In genomic region chr16:63673236-63673840, GRCm38 (mm10) we compare ENCODE assay signal across 15 mouse cellular contexts.
A peak's percentile ranks its signal among the peaks of the same experiment; 100 is the strongest.
DNase-seq lines count a peak whose midpoint lies in the region; ATAC-seq and TF ChIP-seq lines count a peak whose summit lies in the region.
"Had no signal": no experiment of that assay in that cellular context is flagged by ENCODE, and none has a peak within 500 bp of the region (broad histone marks: within the 10 kb centered on the region; RNA-seq: fewer than 3 reads in every experiment).

No protein-coding gene starts in this region.

- TF ChIP-seq CTCF in hindbrain, postnatal 0 days (IDR thresholded peaks at IDR 0.05; ENCODE audit: low read depth): no peak

- peak; percentile 38; the same call in 1 of the 2 replicates for ATAC-seq in hindbrain, postnatal 0 days
- no peak for ATAC-seq in hindbrain, embryonic 14.5 days (ENCODE audit: low FRiP score)
- no peak for ATAC-seq in liver, embryonic 11.5 days (replicated peaks; ENCODE audit: low FRiP score)
- ATAC-seq: liver, postnatal 0 days; midbrain, embryonic 16.5 days had no signal

- WGBS in hindbrain, postnatal 0 days: 72% methylated on average over 9 of the region's 9 CpGs
- 89% methylated on average over 9 of the region's 9 CpGs for WGBS in hindbrain, embryonic 14.5 days
- WGBS in liver, embryonic 11.5 days: 90% methylated on average over 9 of the region's 9 CpGs

- H3K4me3 ChIP-seq in hindbrain, postnatal 0 days (ENCODE audit: low read length): no peak overlapping the region
- H3K4me3 ChIP-seq in hindbrain, embryonic 14.5 days (replicated peaks; ENCODE audit: low read length): no peak overlapping the region
- H3K4me3 ChIP-seq in liver, embryonic 11.5 days (ENCODE audit: low read depth, low read length): no peak overlapping the region
- H3K4me3 ChIP-seq: kidney, embryonic 15.5 days; limb, embryonic 12.5 days; neural tube, embryonic 15.5 days had no signal

- H3K9me3 ChIP-seq in hindbrain, postnatal 0 days (ENCODE audit: low read length): no peaks in the 10 kb centered on the region
- H3K9me3 ChIP-seq in hindbrain, embryonic 14.5 days (ENCODE audit: control insufficient read depth, low read length): no peaks in the 10 kb centered on the region
- H3K9me3 ChIP-seq in liver, embryonic 11.5 days (ENCODE audit: control insufficient read depth, low read length): no peaks in the 10 kb centered on the region
- H3K9me3 ChIP-seq: kidney, embryonic 15.5 days; limb, embryonic 12.5 days; neural tube, embryonic 15.5 days had no signal

- no peaks in the 10 kb centered on the region for H3K27me3 ChIP-seq in hindbrain, postnatal 0 days (ENCODE audit: insufficient read depth, low read length)
- H3K27me3 ChIP-seq in hindbrain, embryonic 14.5 days (ENCODE audit: control insufficient read depth, insufficient read depth, low read length): no peaks in the 10 kb centered on the region
- H3K27me3 ChIP-seq in liver, embryonic 11.5 days (replicated peaks; ENCODE audit: control insufficient read depth, insufficient read depth, low read length): no peaks in the 10 kb centered on the region
- H3K27me3 ChIP-seq: kidney, embryonic 15.5 days; limb, embryonic 12.5 days; neural tube, embryonic 15.5 days had no signal

- H3K4me1 ChIP-seq in hindbrain, postnatal 0 days (ENCODE audit: insufficient read depth, low read length): no peaks in the 10 kb centered on the region
- H3K4me1 ChIP-seq in hindbrain, embryonic 14.5 days (replicated peaks; ENCODE audit: control insufficient read depth, insufficient read depth, low read length): no peaks in the 10 kb centered on the region
- no peaks in the 10 kb centered on the region for H3K4me1 ChIP-seq in liver, embryonic 11.5 days (replicated peaks; ENCODE audit: control insufficient read depth, insufficient read depth, low read length)
- H3K4me1 ChIP-seq: kidney, embryonic 15.5 days; neural tube, embryonic 15.5 days had no signal

- peak; percentile 9 to 38 for DNase-seq in frontal cortex, adult 2 months (ENCODE audit: extremely low spot score in 1 of 2, low spot score in 1 of 2)
- no peak for DNase-seq in frontal cortex, postnatal 14 days (ENCODE audit: low spot score in 2 of 2)
- DNase-seq in hindbrain, postnatal 0 days (ENCODE audit: low spot score): peak; percentile 57
- DNase-seq in hindbrain, embryonic 14.5 days (ENCODE audit: low spot score): no peak
- DNase-seq in cerebellum, adult 18-20 months: peak; percentile 36 to 45
- DNase-seq in heart, postnatal 4 days: peak; percentile 13
- DNase-seq in kidney, adult 8-10 months: no peak
- DNase-seq in liver, embryonic 11.5 days (ENCODE audit: low spot score): no peak
- DNase-seq: adrenal gland, postnatal 10 days; liver, postnatal 0 days had no signal

- H3K36me3 ChIP-seq in hindbrain, postnatal 0 days (ENCODE audit: insufficient read depth, low read length): no peaks in the 10 kb centered on the region
- no peaks in the 10 kb centered on the region for H3K36me3 ChIP-seq in hindbrain, embryonic 14.5 days (replicated peaks; ENCODE audit: control insufficient read depth, insufficient read depth)
- no peaks in the 10 kb centered on the region for H3K36me3 ChIP-seq in liver, embryonic 11.5 days (ENCODE audit: control insufficient read depth, insufficient read depth, low read length)
- H3K36me3 ChIP-seq: kidney, embryonic 15.5 days; limb, embryonic 12.5 days; neural tube, embryonic 15.5 days had no signal

- no peak overlapping the region for H3K27ac ChIP-seq in hindbrain, postnatal 0 days
- no peak overlapping the region for H3K27ac ChIP-seq in hindbrain, embryonic 14.5 days
- no peak overlapping the region for H3K27ac ChIP-seq in liver, embryonic 11.5 days (ENCODE audit: low read depth, low read length)
- H3K27ac ChIP-seq: kidney, embryonic 15.5 days; limb, embryonic 12.5 days; macrophage; neural tube, embryonic 15.5 days had no signal

- H3K9ac ChIP-seq in hindbrain, postnatal 0 days (replicated peaks; ENCODE audit: low read length): no peak overlapping the region
- no peak overlapping the region for H3K9ac ChIP-seq in hindbrain, embryonic 14.5 days
- no peak overlapping the region for H3K9ac ChIP-seq in liver, embryonic 11.5 days (ENCODE audit: low read depth, low read length)
- H3K9ac ChIP-seq: kidney, embryonic 15.5 days; limb, embryonic 12.5 days; liver, postnatal 0 days; neural tube, embryonic 15.5 days had no signal

- no peak overlapping the region for H3K4me2 ChIP-seq in hindbrain, postnatal 0 days (ENCODE audit: low read depth, low read length)
- H3K4me2 ChIP-seq in hindbrain, embryonic 14.5 days (replicated peaks): no peak overlapping the region
- no peak overlapping the region for H3K4me2 ChIP-seq in liver, embryonic 11.5 days
- H3K4me2 ChIP-seq: kidney, embryonic 15.5 days; limb, embryonic 12.5 days; neural tube, embryonic 15.5 days had no signal

Comparison
In these comparisons a context has a peak if more than half of its experiments do, and no peak if none do; other contexts are left out.
1. DNase-seq: peak in frontal cortex, adult 2 months (2 of 2), hindbrain, postnatal 0 days (single experiment), cerebellum, adult 18-20 months (2 of 2) and heart, postnatal 4 days (single experiment); none in frontal cortex, postnatal 14 days (0 of 2), hindbrain, embryonic 14.5 days (single experiment), kidney, adult 8-10 months (0 of 2) and liver, embryonic 11.5 days (single experiment).